Mouse (Mus musculus): Measurements from ENCODE around the gene Plcl2.

Gene Plcl2

GRCm38 (mm10) chr17:50737068-50737467 lies 227.9 kb downstream of the Plcl2 start:
- no peak for DNase-seq (ENCODE audit: low spot score)
